Mouse (Mus musculus): ENCODE measurements around the gene Efna5.

DNA sequence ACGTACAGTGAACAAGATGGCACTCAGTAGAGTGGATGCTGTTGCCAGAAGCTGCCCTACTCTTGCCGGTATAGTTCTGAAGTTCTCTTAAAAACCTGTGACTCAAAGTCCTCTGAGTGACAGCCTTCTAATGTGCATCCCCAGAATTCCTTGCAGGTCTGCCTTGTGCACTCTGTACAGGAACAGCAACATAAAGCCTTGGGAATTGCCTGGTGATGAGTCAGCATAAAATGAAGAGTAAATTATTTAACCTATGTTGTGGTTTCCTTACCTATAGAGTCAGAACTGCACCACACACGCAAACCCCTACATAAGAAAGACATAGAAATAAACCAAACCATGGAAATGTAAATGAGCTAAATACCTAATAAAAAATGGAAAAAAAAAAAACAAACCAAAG is 159.5 kb downstream of the Efna5 start:
- TF ChIP-seq CTCF (IDR thresholded peaks at IDR 0.05; ENCODE audit: extremely low read depth, insufficient read length, insufficient replicate concordance, low read depth, low read length), result no peak
- no peak for TF ChIP-seq POLR2A (IDR thresholded peaks at IDR 0.05; ENCODE audit: low read depth, low read length)
